Mouse (Mus musculus): ENCODE results near the gene Gpr137.
"Not testable (repeated sequence)": the region's sequence is repeated elsewhere in the genome, so short reads cannot be mapped to it uniquely, and the experiment has no call there.

The Gpr137 gene

GRCm38 (mm10) chr19:6905498-6906159, 36.7 kb downstream of the Gpr137 start:
- DNase-seq (ENCODE audit: low read depth, low spot score) = no peak

- DNase-seq (ENCODE audit: low read depth, low spot score) = no peak
These were observed 37.4 kb downstream of the Gpr137 start for GRCm38 (mm10) chr19:6904846-6905245.

DNA sequence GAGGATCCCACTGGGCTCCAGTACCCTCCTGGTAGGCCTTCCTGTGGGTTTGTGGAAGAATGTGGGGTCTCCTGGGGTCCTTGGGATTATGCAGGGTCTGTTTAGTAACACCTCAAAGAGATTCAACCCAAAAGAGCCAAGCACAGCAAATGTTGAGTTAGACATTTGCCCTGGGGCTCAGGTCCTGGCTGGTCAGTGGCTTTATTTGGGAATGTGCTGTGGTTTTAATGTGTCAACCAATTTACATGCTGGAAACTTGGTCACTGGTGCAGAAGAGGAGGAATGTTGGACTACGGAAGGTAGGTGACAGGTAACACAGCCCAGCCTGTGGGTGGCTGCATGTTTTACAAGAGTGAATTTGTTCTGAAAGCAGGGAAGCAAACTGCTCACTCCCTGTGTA, 39.2 kb downstream of the Gpr137 start:
- no peak for DNase-seq (ENCODE audit: low read depth, low spot score)

GRCm38 (mm10) chr19:6899641-6900040, 42.6 kb downstream of the Gpr137 start:
- no peak for DNase-seq (ENCODE audit: low read depth, low spot score)

DNA sequence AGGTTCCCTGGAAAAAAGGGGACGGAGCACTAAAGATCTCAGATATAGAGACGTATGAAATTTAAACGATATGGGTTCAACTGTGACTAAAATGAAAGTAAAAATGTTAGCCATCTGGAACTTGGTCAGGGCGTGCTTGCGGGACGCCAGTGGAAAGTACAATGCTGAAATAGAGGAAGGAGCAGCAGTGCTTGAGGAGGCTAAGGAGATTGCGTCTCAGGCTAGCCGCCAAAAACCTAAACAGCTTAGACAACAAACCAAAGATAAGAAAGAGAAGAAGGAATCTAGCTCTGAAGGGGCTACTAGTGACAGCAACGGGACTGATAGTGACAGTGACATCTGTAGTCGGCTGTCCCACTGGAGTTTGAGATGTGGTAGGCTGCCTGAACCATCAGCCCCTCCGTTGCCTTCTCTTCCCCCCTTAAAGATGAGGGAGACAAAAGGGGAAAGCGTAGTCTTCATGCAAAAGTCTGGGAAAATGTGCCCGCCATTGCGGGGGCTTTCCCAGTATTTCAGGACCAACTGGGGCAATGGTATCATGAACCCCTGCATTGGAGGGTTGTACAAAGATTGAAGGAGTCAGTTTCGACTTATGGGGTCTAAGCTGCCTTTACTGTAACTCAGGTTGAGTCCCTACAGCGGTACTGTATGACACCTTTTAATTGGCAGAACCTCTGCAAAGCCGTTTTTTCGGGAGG, 46.5 kb downstream of the Gpr137 start:
- DNase-seq (ENCODE audit: low read depth, low spot score) = not testable (repeated sequence)

GRCm38 (mm10) chr19:6893731-6894451, 48.4 kb downstream of the Gpr137 start:
- no peak for DNase-seq (ENCODE audit: low read depth, low spot score)

DNA sequence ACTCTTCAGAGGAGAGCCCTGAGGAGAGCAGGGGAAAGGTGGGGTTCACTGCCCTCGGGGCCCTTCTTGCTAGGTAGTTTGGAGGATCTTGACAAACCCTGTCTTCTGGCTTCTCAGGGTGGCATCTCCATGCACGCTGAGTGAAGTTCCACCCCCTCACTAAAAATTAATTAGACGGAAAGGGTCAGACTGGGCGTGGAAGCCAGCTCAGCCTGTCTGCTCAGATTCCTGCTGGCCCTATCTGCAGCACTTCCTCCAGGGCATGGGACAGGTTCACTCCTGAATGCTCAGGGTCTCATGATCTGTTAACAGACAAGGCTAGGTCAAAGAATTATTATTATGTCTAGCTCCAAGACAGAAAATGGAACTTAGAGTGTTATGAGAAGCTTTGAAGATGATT, 49.8 kb downstream of the Gpr137 start:
- DNase-seq (ENCODE audit: low read depth, low spot score) = no peak

Data from brain, adult 2 months (tissue).